Mouse (Mus musculus) midbrain, embryonic 15.5 days (tissue): Measurements from ENCODE around the gene Atg4c. TPM values are rescaled to one million over a fixed set of nuclear protein-coding genes. Genes with fewer than 3 reads are reported as not detected.

ENCODE experiments used
- ATAC-seq: fragments of 200-750 bp; cut with Nextera tagmentation; replicated peaks from 2 replicates; pipeline ENCODE4 v1.8.0; 2017; ENCODE audit warnings: moderate TSS enrichment
- H3K27ac ChIP-seq: fragments of 300-500 bp; sonication (generic); 2 replicates; pipeline ENCODE4 v1.5.1; 2015; ENCODE audit warnings: mild to moderate bottlenecking, inconsistent platforms
- H3K27me3 ChIP-seq: fragments of 300-500 bp; sonication (generic); replicated peaks from 2 replicates; pipeline ENCODE4 v1.6.1; 2015; ENCODE audit warnings: inconsistent platforms
- H3K36me3 ChIP-seq: fragments of 300-500 bp; sonication (generic); replicated peaks from 2 replicates; pipeline ENCODE4 v1.6.1; 2015; ENCODE audit warnings: inconsistent platforms
- H3K4me1 ChIP-seq: fragments of 300-500 bp; sonication (generic); 2 replicates; pipeline ENCODE4 v1.6.1; 2015; ENCODE audit warnings: inconsistent platforms
- H3K4me2 ChIP-seq: fragments of 300-500 bp; sonication (generic); 2 replicates; pipeline ENCODE4 v1.6.1; 2015; ENCODE audit warnings: inconsistent platforms, mild to moderate bottlenecking, moderate library complexity
- H3K4me3 ChIP-seq: fragments of 300-500 bp; sonication (generic); 2 replicates; pipeline ENCODE4 v1.5.1; 2015; ENCODE audit warnings: mild to moderate bottlenecking, inconsistent platforms
- H3K9ac ChIP-seq: fragments of 300-500 bp; sonication (generic); 2 replicates; pipeline ENCODE4 v1.6.1; 2015; ENCODE audit warnings: mild to moderate bottlenecking, inconsistent platforms
- H3K9me3 ChIP-seq: fragments of 300-500 bp; sonication (generic); 2 replicates; pipeline ENCODE4 v1.6.1; 2016; ENCODE audit warnings: inconsistent platforms
- WGBS: fragments of 180-500 bp; shearing (Covaris S2); methylation state at CpG from one replicate; pipeline ENCODE4 v1.1.7; 2015; ENCODE audit warnings: mixed read lengths; 5-methylcytosine and 5-hydroxymethylcytosine counted together
- polyA plus RNA-seq: library from polyadenylated mRNA; unstranded; fragments of >200 nt; fragmentation: Nextera tagmentation; extraction: Ambion mirVana; gene quantifications from 2 replicates; pipeline ENCODE4 v1.2.1, GENCODE M21; 2015

Gene Atg4c
- polyA plus RNA-seq, 1 experiment from 2014 or later: 21.1 TPM

DNA sequence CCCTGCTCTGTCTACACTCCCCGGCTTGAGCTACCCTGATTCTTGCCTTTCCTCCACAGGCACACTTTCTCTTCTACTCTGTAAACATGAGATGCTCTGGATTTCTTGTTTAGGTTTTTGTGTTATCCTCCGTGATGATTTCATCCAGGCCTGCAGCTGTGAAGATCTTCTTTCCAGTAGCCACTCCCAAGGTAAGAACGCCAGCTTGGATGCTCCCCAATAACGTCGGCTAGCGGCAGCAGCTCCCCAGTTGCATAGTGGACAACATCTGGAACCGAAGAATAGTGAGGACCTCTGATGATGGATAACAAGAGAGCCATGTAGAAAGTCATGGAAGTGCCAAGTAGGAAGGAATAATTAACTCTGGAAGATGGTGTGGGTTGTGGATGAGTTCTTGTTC lies 85.1 kb downstream of the Atg4c start:
- ATAC-seq: no peak
- Histone ChIP-seq H3K36me3 (no peaks in the 10 kb centered on the region), H3K27me3 (no peaks in the 10 kb centered on the region), H3K27ac (no peak overlapping the region), H3K9me3 (no peaks in the 10 kb centered on the region), H3K9ac (no peak overlapping the region), H3K4me2 (no peak overlapping the region), H3K4me1 (peaks cover 2% of the 10 kb centered on the region; the same call in 1 of the 2 replicates), H3K4me3 (no peak overlapping the region)
- WGBS: 92% methylated on average over 7 of the region's 7 CpGs

GRCm38 (mm10) chr4:99281711-99282110 lies 88.0 kb downstream of the Atg4c start:
- Histone ChIP-seq H3K36me3 (no peaks in the 10 kb centered on the region), H3K9me3 (no peaks in the 10 kb centered on the region), H3K4me1 (no peaks in the 10 kb centered on the region), H3K27me3 (no peaks in the 10 kb centered on the region), H3K4me3 (no peak overlapping the region), H3K4me2 (no peak overlapping the region), H3K27ac (no peak overlapping the region), H3K9ac (no peak overlapping the region)
- ATAC-seq: no peak
- WGBS: 83% methylated on average over 7 of the region's 7 CpGs

DNA sequence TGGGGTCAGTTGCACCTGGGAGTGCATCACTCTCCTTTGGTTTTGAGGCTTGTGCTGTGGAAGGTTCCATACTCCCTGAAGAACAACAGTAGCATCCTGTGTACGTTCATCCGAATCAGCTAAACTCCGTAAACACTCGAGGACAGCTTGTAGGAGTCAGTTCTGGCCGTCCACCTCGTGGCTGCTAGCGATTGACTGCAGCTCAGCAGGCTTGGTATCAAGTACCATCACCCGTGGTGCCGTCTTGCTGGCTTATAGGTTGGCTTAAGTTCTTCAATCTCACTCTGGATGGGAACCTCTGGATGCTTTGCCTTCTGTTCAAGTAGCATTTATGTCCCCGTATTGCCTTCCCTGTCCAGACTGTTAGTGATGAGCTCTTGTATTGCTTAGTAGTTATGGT lies 95.6 kb downstream of the Atg4c start:
- Histone ChIP-seq H3K4me1 (no peaks in the 10 kb centered on the region), H3K4me2 (no peak overlapping the region), H3K9ac (no peak overlapping the region), H3K27ac (no peak overlapping the region), H3K27me3 (no peaks in the 10 kb centered on the region), H3K4me3 (no peak overlapping the region), H3K36me3 (no peaks in the 10 kb centered on the region), H3K9me3 (no peaks in the 10 kb centered on the region)
- no peak for ATAC-seq
- 88% methylated on average over 10 of the region's 10 CpGs for WGBS

DNA sequence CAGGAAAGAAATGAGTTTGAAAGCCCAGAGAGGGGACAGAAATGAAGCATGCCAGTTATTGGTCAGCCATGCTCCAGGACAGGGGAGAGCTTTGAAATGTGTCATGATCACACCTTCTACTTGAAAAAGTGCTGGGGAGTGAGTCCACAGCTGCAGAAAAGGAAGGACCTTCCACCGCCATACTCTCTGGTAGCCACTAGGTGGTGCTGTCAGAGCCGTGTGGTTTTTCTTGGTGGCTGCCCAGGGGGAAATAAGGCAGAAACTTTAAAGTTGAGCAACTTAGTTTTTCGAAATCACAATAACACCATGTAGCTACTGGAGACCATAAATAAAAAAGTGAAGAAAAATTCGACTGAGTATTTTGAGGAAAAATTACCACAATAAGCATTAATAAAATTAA lies 104.9 kb downstream of the Atg4c start:
- no peak overlapping the region for H3K4me2 ChIP-seq
- H3K27me3 ChIP-seq: no peaks in the 10 kb centered on the region; the same call in none of the 2 replicates
- peaks cover 15% of the 10 kb centered on the region for H3K4me1 ChIP-seq
- H3K27ac ChIP-seq: no peak overlapping the region
- 0 out of 2 replicates have a peak, but pooled peaks cover 5% of the 10 kb centered on the region for H3K9me3 ChIP-seq
- H3K4me3 ChIP-seq: no peak overlapping the region
- no peak overlapping the region for H3K9ac ChIP-seq
- ATAC-seq: no peak
- 12% methylated on average over 4 of the region's 4 CpGs for WGBS
- no peaks in the 10 kb centered on the region for H3K36me3 ChIP-seq

DNA sequence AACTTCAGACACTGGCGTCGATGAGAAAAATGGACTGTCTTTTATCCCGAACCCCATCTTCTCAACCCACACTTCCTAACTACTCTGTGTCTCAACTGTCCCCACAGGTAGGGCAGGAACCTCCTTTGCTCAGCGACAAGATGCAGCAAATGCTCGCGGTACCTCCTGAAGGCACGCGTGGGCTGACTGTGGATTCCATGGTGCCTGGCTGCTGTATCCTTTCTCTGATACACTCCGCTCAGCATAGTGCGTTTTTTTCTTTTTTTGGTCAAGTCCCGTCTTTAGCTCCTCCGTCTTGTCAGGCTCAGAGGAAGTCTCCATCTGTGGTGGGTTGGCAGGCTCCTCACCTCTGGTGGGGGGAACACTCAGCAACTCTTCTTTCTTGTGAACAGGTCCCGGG lies 111.1 kb downstream of the Atg4c start:
- Histone ChIP-seq H3K4me3 (no peak overlapping the region), H3K4me2 (no peak overlapping the region), H3K9ac (no peak overlapping the region), H3K36me3 (no peaks in the 10 kb centered on the region), H3K4me1 (no peaks in the 10 kb centered on the region), H3K27me3 (no peaks in the 10 kb centered on the region), H3K9me3 (0 out of 2 replicates have a peak, but pooled peaks cover 5% of the 10 kb centered on the region), H3K27ac (no peak overlapping the region)
- 91% methylated on average over 13 of the region's 13 CpGs for WGBS
- no peak for ATAC-seq

Other genes with a start within 250 kb of the Atg4c start
- 1.8 and 2.1 TPM in 2 replicates for gene Angptl3, start 163.0 kb upstream of the Atg4c start, polyA plus RNA-seq
- gene Dock7, start 73.0 kb upstream of the Atg4c start, polyA plus RNA-seq: 71.1 and 71.7 TPM in 2 replicates
- 0.32 TPM in 1 of 2 replicates, not detected in the other for gene Gm12689, start 102.0 kb downstream of the Atg4c start, polyA plus RNA-seq